Mouse (Mus musculus) adipocyte (in vitro differentiated cells): ENCODE measurements around the gene Hexdc.

ENCODE experiments used
- DNase-seq: peaks from one replicate; pipeline ENCODE4 v3.0.0-alpha.2; 2016; ENCODE audit warnings: low spot score

The Hexdc gene

GRCm38 (mm10) chr11:121228129-121229017, 24.1 kb downstream of the Hexdc start:
- no peak for DNase-seq

GRCm38 (mm10) chr11:121229018-121229439, 24.8 kb downstream of the Hexdc start, which contains the start of gene Cybc1:
TSS of gene Cybc1 (minus strand) at chr11:121229322.
- peak; percentile 77 for DNase-seq

GRCm38 (mm10) chr11:121231191-121231590, 27.0 kb downstream of the Hexdc start:
- DNase-seq = no peak

- no peak for DNase-seq
Measured at GRCm38 (mm10) chr11:121231628-121232291, 27.5 kb downstream of the Hexdc start.

- DNase-seq = no peak
Measured at GRCm38 (mm10) chr11:121232706-121233105, 28.5 kb downstream of the Hexdc start.

- DNase-seq = peak; percentile 52
Measured at GRCm38 (mm10) chr11:121235475-121236238, 31.4 kb downstream of the Hexdc start.

- DNase-seq = peak; percentile 100
Measured at GRCm38 (mm10) chr11:121236564-121237344, 32.5 kb downstream of the Hexdc start, which contains the start of gene Narf. TSS of gene Narf (plus strand) at chr11:121237253.

GRCm38 (mm10) chr11:121237345-121238128, 33.3 kb downstream of the Hexdc start:
- DNase-seq = peak; percentile 66

- no peak for DNase-seq
Measured at GRCm38 (mm10) chr11:121239669-121240068, 35.4 kb downstream of the Hexdc start.

GRCm38 (mm10) chr11:121250196-121250595, 46.0 kb downstream of the Hexdc start:
- DNase-seq = no peak

- DNase-seq = peak; percentile 86
Measured at GRCm38 (mm10) chr11:121259160-121260100, 55.2 kb downstream of the Hexdc start, which contains the start of gene Foxk2. TSS of gene Foxk2 (plus strand) at chr11:121259990.

- no peak for DNase-seq
Measured at GRCm38 (mm10) chr11:121260211-121260906, 56.1 kb downstream of the Hexdc start.

- no peak for DNase-seq
Measured at GRCm38 (mm10) chr11:121261074-121261473, 56.8 kb downstream of the Hexdc start.
